Mouse (Mus musculus) stomach, embryonic 15.5 days (tissue): ENCODE measurements around the gene Gm20388. TPM values are rescaled to one million over a fixed set of nuclear protein-coding genes. Genes with fewer than 3 reads are reported as not detected.

Experiments used
- ATAC-seq: fragments of 200-750 bp; cut with Nextera tagmentation; 2 replicates; pipeline ENCODE4 v1.8.0; 2017; ENCODE audit warnings: low read depth, moderate number of reproducible peaks, moderate TSS enrichment; ENCODE audit not compliant: insufficient read depth, low FRiP score
- H3K27ac ChIP-seq: fragments of 300-500 bp; sonication (generic); 2 replicates; pipeline ENCODE4 v1.5.1; 2015; ENCODE audit warnings: mild to moderate bottlenecking, inconsistent platforms
- H3K27me3 ChIP-seq: fragments of 300-500 bp; sonication (generic); replicated peaks from 2 replicates; pipeline ENCODE4 v1.6.1; 2015; ENCODE audit warnings: inconsistent platforms
- H3K36me3 ChIP-seq: fragments of 300-500 bp; sonication (generic); 2 replicates; pipeline ENCODE4 v1.6.1; 2015; ENCODE audit warnings: inconsistent platforms
- H3K4me1 ChIP-seq: fragments of 300-500 bp; sonication (generic); 2 replicates; pipeline ENCODE4 v1.6.1; 2015; ENCODE audit warnings: inconsistent platforms
- H3K4me2 ChIP-seq: fragments of 300-500 bp; sonication (generic); 2 replicates; pipeline ENCODE4 v1.6.1; 2015; ENCODE audit warnings: mild to moderate bottlenecking, inconsistent platforms
- H3K4me3 ChIP-seq: fragments of 300-500 bp; sonication (generic); replicated peaks from 2 replicates; pipeline ENCODE4 v1.5.1; 2015; ENCODE audit warnings: inconsistent platforms
- H3K9ac ChIP-seq: fragments of 300-500 bp; sonication (generic); 2 replicates; pipeline ENCODE4 v1.6.1; 2015; ENCODE audit warnings: inconsistent platforms
- H3K9me3 ChIP-seq: fragments of 300-500 bp; sonication (generic); 2 replicates; pipeline ENCODE4 v1.6.1; 2016; ENCODE audit warnings: inconsistent platforms
- WGBS: fragments of 180-500 bp; shearing (Covaris S2); methylation state at CpG from one replicate; pipeline ENCODE4 v1.1.7; 2015; 5-methylcytosine and 5-hydroxymethylcytosine counted together
- polyA plus RNA-seq: library from polyadenylated mRNA; unstranded; fragments of >200 nt; fragmentation: Nextera tagmentation; extraction: Ambion mirVana; gene quantifications from 2 replicates; pipeline ENCODE4 v1.2.1, GENCODE M21; 2015

Gene Gm20388
- polyA plus RNA-seq, 1 experiment from 2014 or later = not detected

DNA sequence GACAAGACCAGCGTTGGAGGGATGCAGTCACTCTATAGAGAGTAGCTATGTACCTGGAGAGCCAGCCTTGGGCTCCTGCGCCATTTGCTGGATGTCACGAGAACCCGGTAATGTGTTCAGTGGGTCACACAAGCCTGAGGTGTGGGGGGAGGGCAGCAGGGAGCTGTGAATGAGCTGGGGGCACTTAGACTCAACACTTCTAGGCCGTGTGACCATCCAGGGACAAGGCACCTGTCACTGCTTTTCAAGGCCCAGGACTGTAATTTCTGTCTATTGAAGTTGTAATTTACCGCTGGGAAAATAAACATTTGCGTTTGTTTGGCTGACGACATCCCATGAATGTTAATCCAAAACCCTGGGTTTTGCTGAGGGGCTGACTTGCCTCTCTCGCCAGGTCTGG is 2776.2 kb downstream of the Gm20388 start:
- H3K36me3 ChIP-seq = no peaks in the 10 kb centered on the region
- no peaks in the 10 kb centered on the region for H3K4me1 ChIP-seq
- 66% methylated on average over 9 of the region's 9 CpGs for WGBS
- no peak overlapping the region for H3K9ac ChIP-seq
- H3K9me3 ChIP-seq = no peaks in the 10 kb centered on the region
- no peak overlapping the region for H3K4me2 ChIP-seq
- H3K27me3 ChIP-seq = peaks cover 10% of the 10 kb centered on the region; the same call in 1 of the 2 replicates
- 0 out of 2 replicates have a peak overlapping the region, but pooled peaks have one; percentile 31 for H3K27ac ChIP-seq
- no peak overlapping the region for H3K4me3 ChIP-seq
- no peak for ATAC-seq

- H3K4me3 ChIP-seq = no peak overlapping the region
- no peaks in the 10 kb centered on the region for H3K36me3 ChIP-seq
- H3K9me3 ChIP-seq = no peaks in the 10 kb centered on the region
- H3K27me3 ChIP-seq = 0 out of 2 replicates have a peak, but pooled peaks cover 3% of the 10 kb centered on the region
- no peak overlapping the region for H3K4me2 ChIP-seq
- no peak overlapping the region for H3K9ac ChIP-seq
- 85% methylated on average over 1 of the region's 1 CpGs for WGBS
- no peaks in the 10 kb centered on the region for H3K4me1 ChIP-seq
- H3K27ac ChIP-seq = no peak overlapping the region
- ATAC-seq = no peak
These were observed 2778.7 kb downstream of the Gm20388 start for GRCm38 (mm10) chr8:122689315-122689714.

GRCm38 (mm10) chr8:122691018-122691417 is 2780.4 kb downstream of the Gm20388 start:
- whole genome bisulfite sequencing = 81% methylated on average over 6 of the region's 6 CpGs

DNA sequence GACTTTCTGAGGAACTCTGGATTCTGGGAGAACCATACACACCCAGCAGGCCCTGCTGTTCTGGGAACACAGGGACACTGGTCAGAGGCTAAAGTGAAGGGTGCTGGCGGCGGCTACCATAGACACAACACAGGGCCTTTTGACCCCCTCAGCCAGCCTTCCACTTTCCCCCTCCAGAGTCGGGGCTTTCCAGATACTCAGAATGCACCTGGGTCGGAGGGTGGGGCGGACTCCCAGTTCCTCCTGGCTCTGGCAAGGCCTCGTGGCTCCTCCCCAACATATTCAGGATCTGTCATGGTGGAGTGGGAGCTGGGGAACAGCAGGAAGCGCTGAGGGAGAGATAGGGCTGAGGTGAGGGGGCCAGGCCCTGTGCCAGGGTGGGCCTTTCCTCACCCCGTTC is 2781.5 kb downstream of the Gm20388 start:
- H3K4me1 ChIP-seq = no peaks in the 10 kb centered on the region
- H3K4me2 ChIP-seq = no peak overlapping the region
- no peaks in the 10 kb centered on the region for H3K9me3 ChIP-seq
- H3K27ac ChIP-seq = no peak overlapping the region
- no peak overlapping the region for H3K9ac ChIP-seq
- WGBS = 65% methylated on average over 8 of the region's 8 CpGs
- no peak overlapping the region for H3K4me3 ChIP-seq
- ATAC-seq = no peak
- H3K36me3 ChIP-seq = no peaks in the 10 kb centered on the region
- H3K27me3 ChIP-seq = no peaks in the 10 kb centered on the region

More at GRCm38 (mm10) chr8:122691018-122691417, 2780.4 kb downstream of the Gm20388 start:
- ATAC-seq = peak; percentile 37; the same call in 1 of the 2 replicates
- Histone ChIP-seq H3K9me3 (no peaks in the 10 kb centered on the region), H3K27ac (no peak overlapping the region), H3K9ac (no peak overlapping the region), H3K27me3 (no peaks in the 10 kb centered on the region), H3K4me1 (no peaks in the 10 kb centered on the region), H3K4me2 (no peak overlapping the region), H3K36me3 (no peaks in the 10 kb centered on the region), H3K4me3 (no peak overlapping the region)

- Histone ChIP-seq H3K9ac (no peak overlapping the region), H3K4me1 (peaks cover 14% of the 10 kb centered on the region; the same call in 1 of the 2 replicates), H3K27me3 (no peaks in the 10 kb centered on the region), H3K9me3 (no peaks in the 10 kb centered on the region), H3K4me2 (no peak overlapping the region), H3K4me3 (no peak overlapping the region), H3K36me3 (no peaks in the 10 kb centered on the region), H3K27ac (no peak overlapping the region)
- 67% methylated on average over 7 of the region's 7 CpGs for WGBS
- ATAC-seq = no peak
These were observed 2784.9 kb downstream of the Gm20388 start for GRCm38 (mm10) chr8:122695438-122696042.

GRCm38 (mm10) chr8:122697181-122697581 is 2786.5 kb downstream of the Gm20388 start:
- H3K36me3 ChIP-seq = no peaks in the 10 kb centered on the region
- H3K4me2 ChIP-seq = 0 out of 2 replicates have a peak overlapping the region, but pooled peaks have one; percentile 0
- no peaks in the 10 kb centered on the region for H3K9me3 ChIP-seq
- H3K9ac ChIP-seq = no peak overlapping the region
- H3K27me3 ChIP-seq = no peaks in the 10 kb centered on the region
- H3K4me3 ChIP-seq = no peak overlapping the region; the same call in 1 of the 2 replicates
- ATAC-seq = no peak
- H3K27ac ChIP-seq = no peak overlapping the region
- H3K4me1 ChIP-seq = peaks cover 20% of the 10 kb centered on the region; the same call in 1 of the 2 replicates
- 61% methylated on average over 3 of the region's 3 CpGs for WGBS

GRCm38 (mm10) chr8:122697586-122697985 is 2786.9 kb downstream of the Gm20388 start:
- no peaks in the 10 kb centered on the region for H3K36me3 ChIP-seq
- ATAC-seq = no peak
- H3K27me3 ChIP-seq = no peaks in the 10 kb centered on the region
- H3K9ac ChIP-seq = no peak overlapping the region
- 66% methylated on average over 6 of the region's 6 CpGs for WGBS
- peaks cover 20% of the 10 kb centered on the region; the same call in 1 of the 2 replicates for H3K4me1 ChIP-seq
- H3K27ac ChIP-seq = no peak overlapping the region
- H3K9me3 ChIP-seq = no peaks in the 10 kb centered on the region
- no peak overlapping the region for H3K4me2 ChIP-seq
- H3K4me3 ChIP-seq = peak overlapping the region; percentile 4; the same call in 1 of the 2 replicates

DNA sequence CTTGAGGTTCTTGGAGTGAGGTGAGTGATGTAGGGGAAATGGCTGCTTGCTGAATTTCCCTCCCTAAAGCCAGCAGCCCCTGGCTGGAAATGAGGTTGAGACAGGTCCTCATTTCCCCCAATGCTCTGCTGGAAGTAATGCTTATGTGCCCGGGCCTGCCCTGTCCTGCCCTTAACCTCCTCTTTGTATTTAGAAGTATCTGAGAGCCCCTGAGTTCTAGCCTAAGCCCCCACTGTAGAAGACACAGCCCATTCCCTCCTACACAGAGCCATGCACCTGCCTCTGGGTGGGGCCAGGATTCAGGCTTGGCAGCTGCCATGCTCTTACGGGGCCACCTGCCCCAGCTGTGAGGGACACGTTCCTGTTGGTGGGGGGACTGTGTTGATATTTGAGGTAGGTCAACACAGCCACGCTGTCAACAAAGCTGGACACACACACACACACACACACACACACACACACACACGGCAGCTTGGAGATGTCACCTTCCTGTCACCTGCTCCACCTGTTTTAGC is 2787.7 kb downstream of the Gm20388 start:
- Histone ChIP-seq H3K9ac (no peak overlapping the region), H3K36me3 (no peaks in the 10 kb centered on the region), H3K27ac (no peak overlapping the region), H3K4me2 (peak overlapping the region; percentile 28), H3K4me3 (0 out of 2 replicates have a peak overlapping the region, but pooled peaks have one; percentile 4), H3K4me1 (peaks cover 20% of the 10 kb centered on the region; the same call in 1 of the 2 replicates), H3K9me3 (no peaks in the 10 kb centered on the region), H3K27me3 (no peaks in the 10 kb centered on the region)
- WGBS = 45% methylated on average over 5 of the region's 5 CpGs
- ATAC-seq = no peak

DNA sequence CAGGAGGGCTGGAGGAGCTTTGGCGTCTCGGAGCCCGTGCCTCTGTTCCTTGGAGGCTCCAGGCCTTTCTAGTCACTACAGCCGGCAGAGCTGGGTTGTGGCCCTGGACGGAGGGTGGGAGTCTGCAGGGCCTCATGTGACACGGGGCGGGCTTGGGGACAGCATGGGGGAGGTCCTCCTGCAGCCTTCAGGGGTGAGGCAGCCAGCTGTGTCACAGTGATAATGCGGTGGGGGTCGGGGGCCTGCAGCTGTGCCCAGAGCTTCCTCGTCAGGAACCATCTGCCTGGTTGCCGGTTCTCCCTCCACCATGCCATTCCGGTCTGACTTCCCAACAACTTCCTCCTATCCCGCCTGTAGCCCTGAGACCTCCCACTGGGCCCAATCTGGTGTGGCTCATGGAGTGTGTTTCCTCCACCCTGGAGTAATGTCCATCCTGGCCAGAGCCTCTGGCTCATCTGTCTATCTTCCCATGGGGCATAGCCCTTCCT is 2788.4 kb downstream of the Gm20388 start, which contains the start of gene Cbfa2t3:
TSS of gene Cbfa2t3 (minus strand) at position 105 of the 488 bp plus-strand sequence.
- no peak within 1 kb of the TSS for H3K9ac ChIP-seq
- peak; percentile 30; the same call in 1 of the 2 replicates for ATAC-seq
- no peaks in the 10 kb centered on the region for H3K36me3 ChIP-seq
- H3K27me3 ChIP-seq = no peaks in the 10 kb centered on the region
- H3K4me2 ChIP-seq = peak within 1 kb of the TSS; percentile 28
- H3K4me1 ChIP-seq = peaks cover 20% of the 10 kb centered on the region; the same call in 1 of the 2 replicates
- WGBS = 32% methylated on average over 12 of the region's 13 CpGs
- no peak within 1 kb of the TSS; the same call in 1 of the 2 replicates for H3K27ac ChIP-seq
- 0 out of 2 replicates have a peak within 1 kb of the TSS, but pooled peaks have one; percentile 4 for H3K4me3 ChIP-seq
- no peaks in the 10 kb centered on the region for H3K9me3 ChIP-seq

- no peak for ATAC-seq
- 54% methylated on average over 13 of the region's 13 CpGs for WGBS
- Histone ChIP-seq H3K9me3 (no peaks in the 10 kb centered on the region), H3K27me3 (no peaks in the 10 kb centered on the region), H3K4me1 (peaks cover 21% of the 10 kb centered on the region; the same call in 1 of the 2 replicates), H3K27ac (no peak overlapping the region), H3K4me3 (no peak overlapping the region), H3K36me3 (no peaks in the 10 kb centered on the region), H3K9ac (no peak overlapping the region), H3K4me2 (no peak overlapping the region)
These were observed 2790.0 kb downstream of the Gm20388 start for GRCm38 (mm10) chr8:122700628-122701027.

DNA sequence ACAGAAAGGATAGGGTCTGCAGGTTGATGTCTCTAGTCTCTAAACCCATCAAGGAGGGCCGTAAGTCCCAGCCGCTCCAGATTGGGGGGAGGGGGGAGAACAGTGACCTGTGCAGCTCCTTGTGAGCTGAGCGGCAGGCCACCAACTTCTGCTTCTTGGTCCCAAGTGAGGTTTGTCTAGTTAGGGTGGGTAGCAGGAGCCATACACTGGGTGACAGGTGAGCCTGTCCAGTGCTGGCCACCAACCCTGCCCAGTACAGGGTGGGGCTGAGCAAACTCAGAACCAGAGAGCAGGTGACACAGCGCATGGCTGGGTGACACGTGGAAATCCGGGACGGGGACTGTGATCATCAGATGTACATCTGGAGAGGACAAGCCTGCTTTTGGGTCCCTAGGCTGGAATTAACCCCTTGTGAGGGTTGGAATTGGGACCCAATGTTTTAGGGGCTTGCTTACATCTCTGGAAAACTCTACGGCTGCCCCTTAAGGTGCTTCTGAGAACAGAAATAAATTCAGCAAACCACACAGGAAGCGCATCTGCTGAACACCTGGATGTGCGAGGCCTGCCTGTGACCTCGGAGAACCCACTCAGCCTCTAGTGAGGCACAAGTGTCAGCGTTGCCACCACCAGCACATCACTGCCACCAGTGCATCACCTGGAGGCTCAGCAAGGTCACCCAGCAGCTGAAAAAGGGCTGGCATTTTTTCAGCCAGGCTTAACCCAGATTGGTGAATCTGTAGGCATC is 2791.0 kb downstream of the Gm20388 start:
- 75% methylated on average over 12 of the region's 12 CpGs for WGBS
- peak; percentile 53; the same call in 1 of the 2 replicates for ATAC-seq
- no peak overlapping the region for H3K9ac ChIP-seq
- no peak overlapping the region for H3K4me2 ChIP-seq
- H3K27me3 ChIP-seq = no peaks in the 10 kb centered on the region
- no peak overlapping the region for H3K27ac ChIP-seq
- no peaks in the 10 kb centered on the region for H3K9me3 ChIP-seq
- peaks cover 27% of the 10 kb centered on the region; the same call in 1 of the 2 replicates for H3K4me1 ChIP-seq
- H3K36me3 ChIP-seq = no peaks in the 10 kb centered on the region
- no peak overlapping the region for H3K4me3 ChIP-seq
